Mouse (Mus musculus): ENCODE results near the gene Gpt2.

DNA sequence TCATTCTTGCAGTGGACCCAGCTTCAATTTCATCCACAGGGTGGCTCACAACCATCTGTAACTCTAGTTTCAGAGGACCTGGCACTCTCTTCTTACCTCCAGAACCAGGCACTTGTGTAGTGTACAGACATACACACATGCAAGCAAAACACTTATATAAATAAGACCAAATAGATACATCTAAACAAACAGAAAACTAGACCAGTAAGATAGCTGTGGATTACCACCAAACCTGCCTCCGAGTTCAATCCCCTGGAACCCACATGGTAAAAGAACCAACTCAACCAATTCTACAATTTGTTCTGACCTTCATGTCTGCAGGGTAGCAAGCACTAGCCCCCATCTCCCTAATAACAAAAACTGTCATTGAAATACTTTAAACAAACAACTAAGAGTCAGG lies 59.6 kb downstream of the Gpt2 start:
- TF ChIP-seq CTCF (IDR thresholded peaks at IDR 0.05; ENCODE audit: low read depth, low read length) (no peak), TAL1 (conservative IDR thresholded peaks at IDR 0.05; ENCODE audit: low read depth, low read length) (no peak), GATA1 (IDR thresholded peaks at IDR 0.05; ENCODE audit: borderline replicate concordance, low read length) (no peak), POLR2AphosphoS5 (IDR thresholded peaks at IDR 0.05; ENCODE audit: insufficient replicate concordance, low read depth, low read length) (no peak), GATA2 (IDR thresholded peaks at IDR 0.05; ENCODE audit: borderline replicate concordance, low read depth, low read length) (no peak)
